Mouse (Mus musculus): ENCODE results near the gene 2900026A02Rik.
A peak's percentile ranks its signal among the peaks of the same experiment; 100 is the strongest.

2900026A02Rik gene

GRCm38 (mm10) chr5:113150871-113151553 lies 70.0 kb downstream of the 2900026A02Rik start:
- DNase-seq (ENCODE audit: low spot score in 2 of 2), result no peak

DNA sequence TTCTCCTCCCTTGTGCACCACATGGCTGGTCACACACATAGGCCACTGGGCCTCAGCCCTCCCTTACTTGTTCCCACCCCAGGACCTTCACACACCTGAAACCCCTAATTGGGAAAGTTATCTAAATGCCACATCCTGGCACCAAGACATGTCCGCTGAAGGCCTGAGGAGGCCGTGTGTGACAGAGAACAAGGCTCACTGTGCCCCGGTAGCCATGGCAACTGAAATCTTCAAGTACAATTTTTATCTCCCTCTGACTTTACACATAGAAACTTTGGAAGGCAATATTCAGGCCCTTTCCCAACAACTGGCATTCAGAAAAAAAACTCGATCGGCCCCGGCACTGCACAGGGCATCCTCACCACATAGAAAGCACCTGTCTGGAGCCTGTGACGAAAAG lies 72.0 kb downstream of the 2900026A02Rik start:
- no peak for DNase-seq (ENCODE audit: low spot score in 2 of 2)

- DNase-seq (ENCODE audit: low spot score in 2 of 2), result peak; percentile 58 to 88
These were observed 73.0 kb downstream of the 2900026A02Rik start for GRCm38 (mm10) chr5:113147994-113148471.

GRCm38 (mm10) chr5:113146656-113147055 lies 74.4 kb downstream of the 2900026A02Rik start:
- no peak for DNase-seq (ENCODE audit: low spot score in 2 of 2)

- DNase-seq (ENCODE audit: low spot score in 2 of 2), result no peak
These were observed 75.9 kb downstream of the 2900026A02Rik start for GRCm38 (mm10) chr5:113145171-113145570.

DNA sequence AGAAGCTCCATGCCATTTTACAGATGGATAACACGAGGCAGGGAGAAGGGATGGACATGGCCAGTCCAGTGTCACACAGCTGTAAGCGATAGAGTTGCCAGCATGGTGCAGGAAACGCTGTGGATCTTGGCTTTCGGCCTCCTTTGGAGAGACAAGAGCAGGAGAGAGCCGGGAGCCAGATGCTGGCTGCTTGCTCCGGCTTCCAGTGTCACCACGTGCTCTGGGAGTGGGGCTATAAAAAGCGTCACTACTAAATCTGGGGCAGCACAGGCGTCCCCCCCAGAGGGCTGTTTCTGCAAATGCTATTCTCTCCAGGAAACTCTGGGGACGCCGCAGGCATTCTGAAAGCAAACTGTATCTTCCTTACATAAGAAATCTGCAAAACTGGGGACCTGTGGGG lies 78.5 kb downstream of the 2900026A02Rik start:
- peak; percentile 82 to 92 for DNase-seq (ENCODE audit: low spot score in 2 of 2)

DNA sequence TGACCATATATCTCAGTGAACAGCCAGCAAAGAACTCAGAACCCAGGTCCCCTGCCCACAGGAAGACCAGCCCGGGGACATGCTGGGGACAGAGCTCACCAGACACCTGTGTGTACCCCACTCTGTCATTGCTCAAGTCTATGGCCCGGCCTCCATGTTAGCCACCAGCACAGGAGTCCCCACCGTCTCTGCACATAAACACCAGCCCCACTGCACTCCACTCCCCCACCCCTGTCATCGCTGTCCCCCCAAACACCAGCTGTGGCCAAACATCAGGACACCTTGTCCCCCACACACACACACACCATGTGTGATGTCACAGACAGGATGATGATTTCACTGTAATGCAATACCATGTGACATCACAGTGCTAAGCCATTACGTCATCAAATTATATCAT lies 79.0 kb downstream of the 2900026A02Rik start:
- no peak for DNase-seq (ENCODE audit: low spot score in 2 of 2)

GRCm38 (mm10) chr5:113140872-113141271 lies 80.2 kb downstream of the 2900026A02Rik start:
- no peak for DNase-seq (ENCODE audit: low spot score in 2 of 2)

DNA sequence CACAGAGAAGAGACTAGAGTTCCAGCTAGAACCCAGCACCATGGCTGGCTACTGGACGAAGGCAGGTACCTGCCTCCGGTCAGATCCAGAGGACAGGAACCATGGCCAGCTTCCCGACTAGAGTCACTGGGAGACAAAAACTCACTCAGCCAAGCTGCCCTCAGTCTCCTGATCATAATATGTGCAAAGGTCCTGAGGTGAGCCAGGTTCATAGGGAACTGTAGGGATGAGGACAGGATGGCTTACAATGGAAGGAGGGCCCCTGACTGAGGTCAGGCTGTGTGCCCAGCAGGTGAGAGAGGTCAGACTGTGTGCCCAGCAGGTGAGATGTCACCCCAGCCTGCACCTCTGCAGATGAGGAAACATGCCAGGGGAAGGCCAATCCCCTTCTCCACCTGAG lies 81.0 kb downstream of the 2900026A02Rik start:
- DNase-seq (ENCODE audit: low spot score in 2 of 2), result no peak

GRCm38 (mm10) chr5:113139064-113139726 lies 81.8 kb downstream of the 2900026A02Rik start:
- no peak for DNase-seq (ENCODE audit: low spot score in 2 of 2)

- peak in 1 of 2 experiments; percentile 63 for DNase-seq (ENCODE audit: low spot score in 2 of 2)
These were observed 82.5 kb downstream of the 2900026A02Rik start for GRCm38 (mm10) chr5:113138319-113139063.

- no peak for DNase-seq (ENCODE audit: low spot score in 2 of 2)
These were observed 83.2 kb downstream of the 2900026A02Rik start for GRCm38 (mm10) chr5:113137691-113138318.

DNA sequence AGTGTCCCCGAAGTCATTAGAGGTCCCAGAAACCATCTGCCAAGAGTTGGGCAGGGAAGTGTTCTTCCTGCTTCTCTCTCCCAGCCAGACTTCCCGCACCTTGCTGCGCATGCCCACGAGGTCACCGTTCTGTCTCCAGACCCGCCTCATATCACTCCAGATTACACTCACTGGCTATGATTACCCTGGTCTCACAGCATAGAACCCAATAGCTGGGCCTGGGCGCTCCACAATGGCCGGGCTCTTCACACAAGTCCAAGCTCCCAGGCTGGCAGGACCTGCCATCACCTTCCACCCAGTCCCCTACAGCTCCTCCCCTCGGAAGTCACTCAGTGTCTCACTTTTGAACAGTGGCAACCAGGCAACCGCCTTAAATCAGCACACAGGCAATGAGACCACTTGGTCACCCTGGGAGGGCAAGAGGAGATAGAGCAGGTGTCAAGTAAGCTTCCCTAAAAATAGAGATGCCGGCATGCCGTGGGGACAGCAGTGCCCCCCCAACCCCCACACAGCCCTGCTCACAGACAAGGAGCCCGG lies 84.0 kb downstream of the 2900026A02Rik start:
- DNase-seq (ENCODE audit: low spot score in 2 of 2), result no peak

GRCm38 (mm10) chr5:113135513-113135912 lies 85.5 kb downstream of the 2900026A02Rik start:
- DNase-seq (ENCODE audit: low spot score in 2 of 2), result no peak

DNA sequence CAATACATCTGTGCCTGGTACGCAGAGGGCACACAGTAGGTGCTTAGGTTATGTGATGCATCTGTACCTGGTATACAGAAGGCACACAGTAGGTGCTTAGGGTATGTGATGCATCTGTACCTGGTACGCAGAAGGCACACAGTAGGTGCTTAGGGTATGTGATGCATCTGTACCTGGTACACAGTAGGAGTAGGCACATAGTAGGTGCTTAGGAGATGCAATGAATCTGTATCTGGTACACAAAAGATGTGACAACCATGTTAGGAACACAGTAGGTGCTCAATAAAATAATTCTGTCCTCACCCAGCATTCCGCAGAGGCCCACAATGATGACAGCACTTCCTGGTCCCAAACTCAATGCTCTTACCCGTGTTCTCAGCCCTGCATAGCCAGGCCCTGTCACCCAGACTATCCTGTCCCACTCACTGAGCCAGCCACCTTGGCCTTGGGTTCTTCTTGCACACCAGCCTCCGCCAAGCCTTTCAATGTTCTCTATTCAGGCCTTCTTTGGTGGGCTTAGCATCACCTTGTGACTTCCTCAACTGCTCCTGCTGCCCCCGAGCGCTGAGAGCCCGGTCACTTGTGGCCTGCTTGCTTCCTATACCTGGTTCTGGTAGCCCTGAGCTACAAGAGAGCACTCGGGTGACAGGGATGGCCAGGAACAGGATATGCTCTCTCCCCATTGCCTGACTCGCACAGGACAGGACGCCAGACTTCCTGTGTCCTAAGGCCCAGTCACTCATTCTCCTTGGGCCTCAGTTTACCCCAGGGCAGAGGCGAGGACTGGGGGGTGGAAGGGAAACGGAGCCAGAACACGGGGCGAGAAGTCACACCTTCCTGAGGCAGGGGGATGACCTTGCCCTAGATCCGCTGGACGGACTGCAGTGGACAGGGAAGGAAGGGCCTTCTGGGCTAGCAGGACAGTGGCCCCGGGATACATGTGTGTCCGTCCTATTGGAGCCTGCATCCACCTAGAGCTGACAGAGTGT lies 87.0 kb downstream of the 2900026A02Rik start:
- no peak for DNase-seq (ENCODE audit: low spot score in 2 of 2)

GRCm38 (mm10) chr5:113133080-113133491 lies 88.0 kb downstream of the 2900026A02Rik start:
- no peak for DNase-seq (ENCODE audit: low spot score in 2 of 2)

GRCm38 (mm10) chr5:113132635-113133041 lies 88.4 kb downstream of the 2900026A02Rik start:
- no peak for DNase-seq (ENCODE audit: low spot score in 2 of 2)

DNA sequence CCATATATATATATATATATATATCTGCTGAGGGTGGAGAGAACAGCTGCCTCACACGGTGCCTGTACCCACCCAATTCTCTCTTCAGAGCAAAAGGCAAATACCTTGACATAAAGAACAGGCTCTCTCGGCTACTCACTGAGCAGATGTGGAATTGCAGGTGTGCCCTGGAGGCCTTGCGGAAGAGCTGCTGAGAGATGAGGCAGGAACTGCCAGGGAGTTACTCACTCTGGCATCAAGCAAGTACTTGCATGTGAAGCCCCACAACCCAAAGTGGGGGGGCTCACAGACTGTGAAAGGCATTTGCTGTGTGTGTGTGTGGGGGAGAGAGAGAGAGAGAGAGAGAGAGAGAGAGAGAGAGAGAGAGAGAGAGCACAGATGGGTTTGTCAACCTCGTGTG lies 92.6 kb downstream of the 2900026A02Rik start:
- DNase-seq (ENCODE audit: low spot score in 2 of 2), result no peak

- no peak for DNase-seq (ENCODE audit: low spot score in 2 of 2)
These were observed 94.6 kb downstream of the 2900026A02Rik start for GRCm38 (mm10) chr5:113126476-113126875.

DNA sequence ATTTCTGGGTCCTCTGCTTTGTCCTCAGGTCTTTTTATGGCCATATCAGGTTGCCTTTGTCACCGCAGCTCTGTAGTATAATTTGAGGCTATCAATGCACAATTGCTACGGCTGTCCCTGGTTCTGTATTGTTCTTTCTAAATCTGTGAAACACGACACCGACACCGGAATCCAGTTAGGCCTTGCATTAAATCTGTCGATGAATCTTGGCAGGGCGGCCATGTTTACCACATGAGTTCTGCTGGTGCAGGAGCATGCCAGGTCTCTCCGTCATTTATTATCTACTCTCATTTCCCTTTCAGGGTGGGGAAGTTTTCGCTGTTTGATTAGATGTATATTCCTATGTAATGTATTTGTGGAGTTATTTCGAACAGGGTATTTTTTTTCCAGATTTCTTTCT lies 97.3 kb downstream of the 2900026A02Rik start:
- DNase-seq (ENCODE audit: low spot score in 2 of 2), result no peak

All from frontal cortex, postnatal 36 days (tissue).